In genomic region chr1:97600371-97600770, GRCm38 (mm10) we compare ENCODE assay signal across 23 mouse cellular contexts.
A peak's percentile ranks its signal among the peaks of the same experiment; 100 is the strongest.
DNase-seq lines count a peak whose midpoint lies in the region; ATAC-seq and TF ChIP-seq lines count a peak whose summit lies in the region.
"Had no signal": no experiment of that assay in that cellular context is flagged by ENCODE, and none has a peak within 500 bp of the region (broad histone marks: within the 10 kb centered on the region; RNA-seq: fewer than 3 reads in every experiment).

No protein-coding gene starts in this region.

- no peak for TF ChIP-seq CTCF in left cerebral cortex, adult 2 months (IDR thresholded peaks at IDR 0.05)
- no peak for TF ChIP-seq CTCF in MEL (IDR thresholded peaks at IDR 0.05 in 2 of 3, conservative IDR thresholded peaks at IDR 0.05 in 1 of 3; ENCODE audit: control insufficient read depth in 1 of 3, insufficient read depth in 1 of 3, low read depth in 2 of 3, low read length in 3 of 3, poor library complexity in 1 of 3, severe bottlenecking in 1 of 3)

- 0 out of 2 replicates have a peak overlapping the region, but pooled peaks have one; percentile 6 for H3K27ac ChIP-seq in left cerebral cortex, adult 2 months
- H3K27ac ChIP-seq in MEL (ENCODE audit: control insufficient read depth, low read depth, low read length): no peak overlapping the region

- peaks cover 0 to 5% of the 10 kb centered on the region in 2 experiments; a peak in 1 of 4 replicates for H3K4me1 ChIP-seq in MEL (ENCODE audit: control insufficient read depth in 1 of 2, insufficient read depth in 2 of 2, low read length in 2 of 2)

- peak; percentile 78 for ATAC-seq in frontal cortex, adult (ENCODE audit: low TSS enrichment)
- ATAC-seq: activated CD4-positive, CD25-positive, alpha-beta regulatory T cell, adult 4 months; CD4-positive, CD25-positive, alpha-beta regulatory T cell, adult 4 months; Patski had no signal

- no peak overlapping the region for H3K4me3 ChIP-seq in left cerebral cortex, adult 2 months
- H3K4me3 ChIP-seq in MEL (ENCODE audit: control insufficient read depth in 1 of 2, insufficient read depth in 1 of 2, low read depth in 2 of 2, low read length in 2 of 2): no peak overlapping the region

- H3K27me3 ChIP-seq in MEL (ENCODE audit: control insufficient read depth in 1 of 2, insufficient read depth in 2 of 2, low read length in 2 of 2): no peaks in the 10 kb centered on the region
- H3K27me3 ChIP-seq: CH12.LX, Patski had no signal

- intact Hi-C loops in left cerebral cortex, adult 2 months (cut with DNase I): loop anchor here (2.0 kb wide), 1 partner anchor 46 kb away; no protein-coding TSS in a partner anchor
- intact Hi-C loops in left cerebral cortex, postnatal 36 days (cut with DNase I): no loop called here

- no peak for TF ChIP-seq POLR2A in MEL (IDR thresholded peaks at IDR 0.05; ENCODE audit: control insufficient read depth in 1 of 2, insufficient read depth in 1 of 2, low read depth in 1 of 2, low read length in 2 of 2, poor library complexity in 1 of 2)

- no peak for TF ChIP-seq RAD21 in MEL (IDR thresholded peaks at IDR 0.05; ENCODE audit: low read depth, low read length)

- no peaks in the 10 kb centered on the region for H3K79me2 ChIP-seq in MEL (ENCODE audit: control insufficient read depth, insufficient read depth, low read length, poor library complexity)

- no peaks in the 10 kb centered on the region; a peak in 1 of 4 replicates for H3K36me3 ChIP-seq in MEL (ENCODE audit: control insufficient read depth in 1 of 2, insufficient read depth in 2 of 2, low read length in 2 of 2)
- H3K36me3 ChIP-seq: G1E had no signal

- no peaks in the 10 kb centered on the region for H3K9me3 ChIP-seq in MEL (replicated peaks; ENCODE audit: insufficient read depth, low read length)
- H3K9me3 ChIP-seq: G1E had no signal

- H3K9ac ChIP-seq in MEL (ENCODE audit: control insufficient read depth, low read depth, low read length, poor library complexity, severe bottlenecking): no peak overlapping the region

- no peak for DNase-seq in frontal cortex, postnatal 25 days (ENCODE audit: low spot score in 2 of 2)
- no peak for DNase-seq in left cerebral cortex, adult 2 months (ENCODE audit: extremely low spot score in 1 of 2, low spot score in 2 of 2)
- no peak for DNase-seq in left cerebral cortex, postnatal 36 days (ENCODE audit: low spot score in 2 of 2)
- DNase-seq in MEL (ENCODE audit: low read depth, low spot score): no peak
- peak; percentile 17 for DNase-seq in telencephalon, adult 2 months (ENCODE audit: low read depth, low spot score)
- no peak for DNase-seq in layer of hippocampus, adult 9-10 months (ENCODE audit: low spot score)
- no peak for DNase-seq in lung, postnatal 14 days
- DNase-seq: adrenal gland, adult 2 months; adrenal gland, adult 8-10 months; adrenal gland, postnatal 10 days; adrenal gland, postnatal 14 days; adrenal gland, postnatal 25 days; adrenal gland, postnatal 36 days; B cell, adult 2 months; cerebellum, adult 11 months; cerebellum, adult 11-12 months; cerebellum, adult 18-20 months had no signal

- 0 out of 4 replicates have a peak, but pooled peaks of 1 of the 2 experiments have one; percentile 28 for TF ChIP-seq EP300 in MEL (IDR thresholded peaks at IDR 0.05; ENCODE audit: low read depth in 1 of 2, low read length in 2 of 2)

TF ChIP-seq in MEL, 35 proteins besides CTCF, POLR2A, EP300 and RAD21:
- TF ChIP-seq MAZ (IDR thresholded peaks at IDR 0.05; ENCODE audit: low read depth, low read length) (no peak), TCF12 (IDR thresholded peaks at IDR 0.05; ENCODE audit: low read depth, low read length) (peak; percentile 22; the same call in 1 of the 2 replicates)
